Mouse (Mus musculus) hindbrain, embryonic 13.5 days (tissue): ENCODE data around the gene Cdc42bpa. TPM values are rescaled to one million over a fixed set of nuclear protein-coding genes. Genes with fewer than 3 reads are reported as not detected.
A peak's percentile ranks its signal among the peaks of the same experiment; 100 is the strongest.

Experiments
- ATAC-seq: fragments of 200-750 bp; cut with Nextera tagmentation; 2 replicates; pipeline ENCODE4 v1.8.0; 2017; ENCODE audit warnings: moderate TSS enrichment; ENCODE audit not compliant: low FRiP score
- H3K27ac ChIP-seq: fragments of 300-500 bp; sonication (generic); 2 replicates; pipeline ENCODE4 v1.5.1; 2015; ENCODE audit warnings: inconsistent platforms, mild to moderate bottlenecking, moderate library complexity
- H3K27me3 ChIP-seq: fragments of 300-500 bp; sonication (generic); 2 replicates; pipeline ENCODE4 v1.6.1; 2015; ENCODE audit warnings: mild to moderate bottlenecking, inconsistent platforms
- H3K36me3 ChIP-seq: fragments of 300-500 bp; sonication (generic); 2 replicates; pipeline ENCODE4 v1.6.1; 2015; ENCODE audit warnings: mild to moderate bottlenecking, inconsistent platforms
- H3K4me1 ChIP-seq: fragments of 300-500 bp; sonication (generic); replicated peaks from 2 replicates; pipeline ENCODE4 v1.6.1; 2015; ENCODE audit warnings: inconsistent platforms
- H3K4me2 ChIP-seq: fragments of 300-500 bp; sonication (generic); 2 replicates; pipeline ENCODE4 v1.6.1; 2015; ENCODE audit warnings: inconsistent platforms, mild to moderate bottlenecking, moderate library complexity
- H3K4me3 ChIP-seq: fragments of 300-500 bp; sonication (generic); 2 replicates; pipeline ENCODE4 v1.5.1; 2015; ENCODE audit warnings: mild to moderate bottlenecking, inconsistent platforms
- H3K9ac ChIP-seq: fragments of 300-500 bp; sonication (generic); 2 replicates; pipeline ENCODE4 v1.6.1; 2015; ENCODE audit warnings: mild to moderate bottlenecking, inconsistent platforms
- H3K9me3 ChIP-seq: fragments of 300-500 bp; sonication (generic); 2 replicates; pipeline ENCODE4 v1.6.1; 2016; ENCODE audit warnings: inconsistent platforms
- WGBS: fragments of 180-500 bp; shearing (Covaris S2); methylation state at CpG from one replicate; pipeline ENCODE4 v1.1.7; 2015; 5-methylcytosine and 5-hydroxymethylcytosine counted together
- polyA plus RNA-seq: library from polyadenylated mRNA; unstranded; fragments of >200 nt; fragmentation: Nextera tagmentation; extraction: Ambion mirVana; gene quantifications from 2 replicates; pipeline ENCODE4 v1.2.1, GENCODE M21; 2015

Cdc42bpa gene
- polyA plus RNA-seq, 1 experiment from 2014 or later: 23.5 TPM

DNA sequence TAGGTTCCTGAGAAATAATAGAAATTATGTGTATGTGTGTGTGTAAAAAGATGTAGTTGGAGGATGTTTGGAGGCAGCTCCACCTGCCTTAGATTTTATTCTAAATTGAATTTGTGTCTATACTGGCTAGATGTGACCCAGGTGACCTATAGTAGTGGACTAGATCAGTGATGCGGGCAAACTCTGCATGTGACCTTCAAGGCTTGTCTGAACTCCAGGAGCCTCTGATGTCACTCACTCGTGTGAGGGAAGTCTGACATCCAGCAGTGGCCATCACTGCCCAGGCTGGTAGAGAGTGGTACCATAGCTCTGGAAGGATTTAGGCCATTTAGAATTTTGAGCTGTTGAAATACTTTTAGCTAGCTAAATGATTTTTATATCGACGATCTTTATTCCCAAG, 1.5 kb downstream of the Cdc42bpa start:
- peak overlapping the region; percentile 84 for H3K4me2 ChIP-seq
- peak overlapping the region; percentile 68 for H3K9ac ChIP-seq
- WGBS: 45% methylated on average over 4 of the region's 4 CpGs
- peak overlapping the region; percentile 79 for H3K4me3 ChIP-seq
- peaks cover 38% of the 10 kb centered on the region for H3K4me1 ChIP-seq
- no peaks in the 10 kb centered on the region for H3K36me3 ChIP-seq
- H3K27me3 ChIP-seq: no peaks in the 10 kb centered on the region
- H3K27ac ChIP-seq: no peak overlapping the region
- no peak for ATAC-seq
- H3K9me3 ChIP-seq: no peaks in the 10 kb centered on the region

DNA sequence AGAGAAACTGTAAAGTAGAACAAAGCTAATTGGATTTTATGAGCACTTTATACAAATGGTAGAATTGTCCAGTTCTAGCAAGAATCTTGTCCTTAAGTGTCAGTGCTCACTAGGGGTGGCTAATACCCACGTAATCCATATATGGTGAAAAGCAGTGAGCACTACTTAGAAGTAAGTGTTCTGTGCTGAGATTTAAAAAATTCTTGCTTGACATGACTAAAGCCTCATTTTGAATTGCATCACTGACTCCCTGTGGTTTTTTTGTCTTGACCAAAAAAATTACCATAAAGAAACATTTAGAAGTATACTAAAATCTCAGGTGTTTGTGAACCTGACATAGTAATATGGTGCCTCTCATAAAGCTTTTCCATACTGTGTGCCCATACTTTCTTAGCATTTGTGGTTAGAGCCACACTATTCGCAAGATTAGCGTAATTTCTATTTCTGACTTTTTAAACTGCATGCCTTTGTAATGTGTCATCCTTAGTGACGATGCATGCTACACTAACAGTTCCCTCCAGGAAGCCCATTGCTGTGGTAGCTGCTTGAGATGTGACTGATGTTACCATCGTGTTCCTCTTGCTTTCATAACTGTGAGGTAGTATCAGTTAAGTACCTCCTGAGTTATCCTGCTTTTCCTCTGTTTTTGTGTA, 9.6 kb downstream of the Cdc42bpa start:
- WGBS: 79% methylated on average over 5 of the region's 5 CpGs
- no peaks in the 10 kb centered on the region for H3K9me3 ChIP-seq
- H3K4me2 ChIP-seq: no peak overlapping the region
- H3K4me3 ChIP-seq: no peak overlapping the region
- no peaks in the 10 kb centered on the region for H3K27me3 ChIP-seq
- no peaks in the 10 kb centered on the region for H3K36me3 ChIP-seq
- peaks cover 8% of the 10 kb centered on the region; the same call in 1 of the 2 replicates for H3K4me1 ChIP-seq
- ATAC-seq: no peak
- no peak overlapping the region for H3K9ac ChIP-seq
- no peak overlapping the region for H3K27ac ChIP-seq

DNA sequence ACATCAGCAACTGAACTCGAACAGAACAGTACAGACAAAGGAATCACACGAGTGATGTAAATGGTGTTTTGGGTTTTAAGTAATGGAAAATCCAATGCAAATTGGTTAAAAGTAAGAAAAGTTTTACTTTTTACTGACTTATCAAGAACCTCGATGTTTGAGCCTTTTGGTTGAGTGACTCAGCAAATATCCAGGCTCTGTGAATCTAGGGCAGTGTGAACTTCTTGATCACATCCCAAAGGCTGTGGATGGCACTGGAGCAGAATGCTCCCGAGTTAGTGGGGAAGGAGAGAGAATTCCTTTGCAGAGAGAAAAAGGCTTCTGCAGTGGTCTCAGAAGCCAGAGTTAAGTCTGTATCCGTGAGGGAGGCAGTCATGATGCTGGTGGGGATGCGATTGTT, 14.7 kb downstream of the Cdc42bpa start:
- no peak overlapping the region for H3K9ac ChIP-seq
- H3K4me1 ChIP-seq: peaks cover 15% of the 10 kb centered on the region
- H3K27ac ChIP-seq: no peak overlapping the region
- H3K4me2 ChIP-seq: no peak overlapping the region
- no peak for ATAC-seq
- WGBS: 80% methylated on average over 6 of the region's 6 CpGs
- no peaks in the 10 kb centered on the region for H3K9me3 ChIP-seq
- no peaks in the 10 kb centered on the region for H3K36me3 ChIP-seq
- no peaks in the 10 kb centered on the region for H3K27me3 ChIP-seq
- H3K4me3 ChIP-seq: no peak overlapping the region

DNA sequence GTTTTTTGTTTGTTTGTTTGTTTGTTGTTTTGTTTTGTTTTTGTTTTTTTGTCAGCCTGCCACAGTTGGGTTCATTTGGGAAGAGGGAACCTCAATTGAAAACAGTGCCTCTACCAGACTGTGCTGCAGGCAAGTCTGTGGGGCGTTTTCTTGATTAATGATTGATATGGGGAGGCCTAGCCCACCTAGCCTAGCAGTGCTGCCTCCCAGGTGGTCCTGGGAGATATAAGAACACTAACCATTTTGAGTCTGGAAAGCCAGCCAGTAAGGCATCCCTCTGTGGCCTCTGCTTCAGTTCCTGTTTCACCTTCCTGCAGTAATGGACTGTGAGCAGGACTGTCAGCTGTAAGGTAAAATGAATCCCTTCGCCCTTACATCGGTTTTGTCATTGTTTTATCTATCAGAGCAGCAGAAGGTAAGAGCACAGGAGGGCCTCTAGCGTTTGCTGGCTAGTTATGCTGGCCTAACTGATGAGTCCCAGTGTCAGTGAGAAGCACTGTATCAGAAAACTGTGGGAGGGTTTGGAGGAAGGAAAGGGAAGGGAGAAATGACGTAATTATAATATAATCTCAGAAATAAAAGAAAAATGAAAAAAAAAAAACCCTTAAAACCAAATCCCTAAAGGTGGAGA, 15.5 kb downstream of the Cdc42bpa start:
- Histone ChIP-seq H3K36me3 (no peaks in the 10 kb centered on the region), H3K9ac (no peak overlapping the region), H3K4me1 (peaks cover 15% of the 10 kb centered on the region), H3K27me3 (no peaks in the 10 kb centered on the region), H3K4me2 (no peak overlapping the region), H3K4me3 (no peak overlapping the region), H3K9me3 (no peaks in the 10 kb centered on the region), H3K27ac (no peak overlapping the region)
- 65% methylated on average over 5 of the region's 5 CpGs for WGBS
- ATAC-seq: no peak

DNA sequence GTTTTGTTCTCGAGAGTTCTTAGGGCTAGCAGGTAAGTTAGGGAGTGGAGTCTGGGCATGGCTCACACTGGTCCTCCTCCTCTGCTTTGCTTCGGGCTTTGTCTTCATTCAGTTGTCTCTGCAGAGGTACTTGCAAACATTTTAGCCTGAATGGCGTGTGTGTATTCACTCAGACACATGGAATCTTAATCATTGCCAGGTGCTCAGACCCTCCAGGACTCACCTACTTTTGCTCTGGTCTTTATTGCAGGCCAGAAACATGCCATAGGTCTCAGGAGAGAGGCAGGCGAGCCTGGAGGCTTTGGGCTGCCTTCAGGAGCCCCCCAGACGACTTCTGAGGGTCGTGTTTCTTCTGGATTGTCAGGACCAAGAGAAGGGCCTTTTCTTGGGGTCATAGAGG, 17.2 kb downstream of the Cdc42bpa start:
- 81% methylated on average over 6 of the region's 6 CpGs for WGBS
- Histone ChIP-seq H3K9ac (no peak overlapping the region), H3K27me3 (no peaks in the 10 kb centered on the region), H3K27ac (no peak overlapping the region), H3K4me3 (no peak overlapping the region), H3K4me2 (no peak overlapping the region), H3K4me1 (peaks cover 15% of the 10 kb centered on the region), H3K36me3 (peaks cover 5% of the 10 kb centered on the region), H3K9me3 (peaks cover 6% of the 10 kb centered on the region; the same call in 1 of the 2 replicates)
- no peak for ATAC-seq

DNA sequence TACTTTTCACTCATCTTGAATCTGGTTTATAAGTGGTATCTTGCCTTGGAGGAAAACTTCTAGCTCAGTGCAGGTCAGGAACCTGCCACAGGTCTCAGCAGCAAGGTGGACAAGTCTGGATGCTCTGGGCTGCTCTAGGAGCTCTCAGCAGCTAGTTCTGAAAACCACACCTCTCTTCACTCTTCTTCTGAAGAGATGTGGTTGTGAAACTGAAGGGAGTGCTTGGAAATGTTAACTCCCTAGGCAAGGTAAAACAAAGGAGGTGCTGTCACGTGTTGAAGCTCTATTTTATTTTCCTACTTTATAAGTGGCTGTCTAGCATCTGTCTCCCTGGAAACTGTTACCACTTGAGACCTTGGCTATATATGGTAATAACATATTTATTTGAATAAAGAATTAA, 18.5 kb downstream of the Cdc42bpa start:
- no peak overlapping the region for H3K4me3 ChIP-seq
- H3K4me2 ChIP-seq: no peak overlapping the region
- H3K4me1 ChIP-seq: peaks cover 11% of the 10 kb centered on the region
- H3K9ac ChIP-seq: no peak overlapping the region
- no peaks in the 10 kb centered on the region for H3K27me3 ChIP-seq
- H3K9me3 ChIP-seq: peaks cover 6% of the 10 kb centered on the region; the same call in 1 of the 2 replicates
- 72% methylated on average over 1 of the region's 1 CpGs for WGBS
- no peak overlapping the region for H3K27ac ChIP-seq
- peaks cover 5% of the 10 kb centered on the region for H3K36me3 ChIP-seq
- ATAC-seq: no peak

DNA sequence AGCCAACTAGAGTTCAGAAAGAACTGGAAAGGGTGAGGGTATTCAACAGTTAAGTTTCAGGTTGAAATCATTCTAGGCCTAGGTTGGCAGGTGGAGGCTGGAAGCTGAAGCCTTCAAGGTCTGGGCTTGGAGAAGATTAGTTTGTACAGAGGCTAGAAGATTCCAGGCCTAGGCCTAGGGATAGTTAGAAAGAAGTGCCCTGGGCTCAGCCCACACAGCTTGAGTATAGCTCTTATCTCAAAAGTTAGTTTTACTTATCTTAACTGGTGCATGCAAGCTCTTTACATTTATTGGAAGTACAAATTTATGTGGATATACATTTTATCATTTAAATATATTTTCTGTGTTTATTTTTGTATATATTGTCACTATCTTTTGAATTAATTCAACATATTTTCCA, 21.4 kb downstream of the Cdc42bpa start:
- H3K9me3 ChIP-seq: peaks cover 6% of the 10 kb centered on the region; the same call in 1 of the 2 replicates
- no peak overlapping the region for H3K27ac ChIP-seq
- H3K4me3 ChIP-seq: no peak overlapping the region
- H3K4me2 ChIP-seq: no peak overlapping the region
- H3K36me3 ChIP-seq: peaks cover 8% of the 10 kb centered on the region
- H3K9ac ChIP-seq: no peak overlapping the region
- no peak for ATAC-seq
- no peaks in the 10 kb centered on the region for H3K27me3 ChIP-seq
- no peaks in the 10 kb centered on the region; the same call in 1 of the 2 replicates for H3K4me1 ChIP-seq

DNA sequence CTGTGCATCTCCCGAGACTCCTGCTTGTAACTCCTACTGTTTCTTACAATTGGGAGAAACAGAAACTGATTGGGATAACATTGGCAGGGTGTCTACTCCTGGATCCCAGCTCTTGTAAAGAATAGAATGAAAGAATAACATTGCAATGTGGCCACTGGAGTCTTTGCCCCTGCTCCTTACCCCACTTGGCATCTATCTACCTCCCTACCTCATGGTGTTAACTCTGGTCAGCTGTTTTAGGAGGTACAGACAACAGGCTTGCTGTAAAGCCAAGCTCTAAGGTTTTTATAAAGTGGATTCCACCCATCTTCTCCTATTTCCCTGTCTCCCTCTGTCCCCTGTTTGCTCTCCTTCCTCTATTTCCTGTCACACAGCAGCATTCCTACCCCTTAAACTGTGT, 21.9 kb downstream of the Cdc42bpa start:
- no peak for ATAC-seq
- Histone ChIP-seq H3K27ac (no peak overlapping the region), H3K9ac (no peak overlapping the region), H3K4me1 (no peaks in the 10 kb centered on the region; the same call in 1 of the 2 replicates), H3K9me3 (peaks cover 6% of the 10 kb centered on the region; the same call in 1 of the 2 replicates), H3K4me2 (no peak overlapping the region), H3K4me3 (no peak overlapping the region), H3K36me3 (peaks cover 8% of the 10 kb centered on the region), H3K27me3 (no peaks in the 10 kb centered on the region)
- WGBS: 87% methylated on average over 1 of the region's 1 CpGs

DNA sequence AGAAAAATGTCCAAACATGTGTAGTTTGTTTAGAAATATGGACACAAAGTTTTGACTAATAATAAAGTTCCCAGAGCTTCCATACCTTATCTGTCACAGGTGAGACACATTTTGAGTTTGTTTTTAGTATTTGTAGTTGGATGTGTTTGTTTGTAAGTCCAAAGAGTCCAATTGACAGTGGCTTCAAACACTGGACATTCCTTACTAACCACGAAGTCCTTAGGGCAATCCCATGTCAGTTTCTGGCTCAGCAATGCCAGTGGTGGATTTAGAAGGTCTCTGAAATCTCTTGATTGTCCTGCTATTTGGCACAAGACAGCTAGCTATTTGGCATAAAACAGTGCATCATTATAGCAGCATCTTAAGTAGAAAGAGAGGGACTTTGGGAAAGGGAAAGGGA, 22.7 kb downstream of the Cdc42bpa start:
- Histone ChIP-seq H3K27ac (no peak overlapping the region), H3K4me2 (no peak overlapping the region), H3K27me3 (no peaks in the 10 kb centered on the region), H3K9ac (no peak overlapping the region), H3K4me3 (no peak overlapping the region), H3K4me1 (no peaks in the 10 kb centered on the region; the same call in 1 of the 2 replicates), H3K36me3 (peaks cover 8% of the 10 kb centered on the region), H3K9me3 (peaks cover 6% of the 10 kb centered on the region; the same call in 1 of the 2 replicates)
- no peak for ATAC-seq
- 95% methylated on average over 1 of the region's 1 CpGs for WGBS

DNA sequence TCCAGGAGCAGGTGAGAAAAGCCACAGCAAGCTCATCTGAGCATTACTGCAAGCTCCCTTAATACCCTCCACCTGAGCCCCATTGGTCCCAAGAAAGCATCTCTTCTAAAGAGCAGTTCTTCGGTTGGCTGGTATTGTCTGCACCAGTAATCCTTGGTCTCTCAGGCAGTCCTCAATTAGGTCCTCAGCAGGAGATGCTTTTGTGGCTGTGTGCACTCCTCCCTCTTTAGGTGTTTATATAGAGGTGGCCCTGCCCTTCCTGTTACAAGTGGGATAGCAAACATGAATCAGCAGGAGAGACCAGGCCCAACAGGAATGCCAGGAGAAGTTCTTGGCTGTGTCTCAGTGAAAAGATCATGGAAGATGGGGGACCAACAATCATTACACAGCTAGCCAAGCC, 23.9 kb downstream of the Cdc42bpa start:
- 77% methylated on average over 1 of the region's 1 CpGs for WGBS
- Histone ChIP-seq H3K4me3 (no peak overlapping the region), H3K36me3 (peaks cover 8% of the 10 kb centered on the region), H3K9me3 (peaks cover 6% of the 10 kb centered on the region; the same call in 1 of the 2 replicates), H3K4me1 (no peaks in the 10 kb centered on the region), H3K27me3 (no peaks in the 10 kb centered on the region), H3K4me2 (no peak overlapping the region), H3K9ac (no peak overlapping the region), H3K27ac (no peak overlapping the region)
- ATAC-seq: no peak

DNA sequence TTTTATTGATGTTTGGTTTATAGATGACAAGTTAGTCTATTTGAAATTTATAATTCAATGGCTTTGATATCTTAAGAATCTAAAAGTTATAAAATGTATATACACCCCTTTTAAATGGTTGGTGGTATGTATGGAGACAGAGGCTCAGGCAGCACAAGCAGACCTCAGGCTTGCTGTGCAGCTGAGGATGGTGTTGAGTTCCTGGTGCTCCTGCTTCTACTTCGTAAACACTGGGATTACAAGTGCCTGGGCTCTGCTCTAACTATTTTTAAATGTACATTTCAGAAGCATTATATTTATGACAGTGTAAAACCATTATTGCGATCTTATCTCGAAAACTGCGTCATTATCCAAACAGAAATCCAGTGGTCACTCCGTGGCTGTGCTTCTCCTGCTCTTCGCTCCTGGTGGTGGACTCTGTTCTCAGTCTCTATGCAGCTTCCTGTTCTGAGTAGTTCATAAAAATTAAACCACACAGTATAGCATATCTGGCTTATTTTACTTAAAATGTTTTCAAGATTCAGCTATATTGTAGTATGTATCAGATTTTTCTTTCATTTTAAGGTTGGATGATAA, 31.5 kb downstream of the Cdc42bpa start:
- Histone ChIP-seq H3K4me3 (no peak overlapping the region), H3K4me1 (no peaks in the 10 kb centered on the region), H3K4me2 (no peak overlapping the region), H3K27me3 (no peaks in the 10 kb centered on the region), H3K27ac (no peak overlapping the region), H3K9me3 (no peaks in the 10 kb centered on the region), H3K9ac (no peak overlapping the region), H3K36me3 (no peaks in the 10 kb centered on the region)
- no peak for ATAC-seq
- 87% methylated on average over 6 of the region's 6 CpGs for WGBS

DNA sequence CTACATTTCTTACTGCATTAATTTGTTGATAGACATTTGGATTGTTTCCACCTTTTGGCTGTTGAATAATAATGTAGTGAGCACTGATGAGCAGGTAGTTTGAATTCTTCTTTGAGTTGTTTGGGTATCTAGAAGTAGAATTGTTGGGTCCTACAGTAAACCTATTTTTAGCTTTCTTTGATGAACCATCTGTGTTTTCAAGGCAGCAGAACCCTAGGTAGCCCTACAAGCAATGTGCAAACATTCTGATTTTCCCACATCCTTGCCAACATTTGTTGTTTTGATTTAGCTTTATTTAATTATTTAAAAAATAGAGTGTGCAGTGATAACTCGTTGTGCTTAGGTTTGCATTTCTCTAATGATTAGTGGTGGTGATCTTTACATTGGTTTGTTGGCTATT, 32.0 kb downstream of the Cdc42bpa start:
- H3K4me1 ChIP-seq: no peaks in the 10 kb centered on the region
- H3K4me2 ChIP-seq: no peak overlapping the region
- no peaks in the 10 kb centered on the region for H3K27me3 ChIP-seq
- H3K27ac ChIP-seq: no peak overlapping the region
- WGBS: 95% methylated on average over 1 of the region's 1 CpGs
- no peaks in the 10 kb centered on the region for H3K9me3 ChIP-seq
- H3K9ac ChIP-seq: no peak overlapping the region
- ATAC-seq: no peak
- H3K4me3 ChIP-seq: no peak overlapping the region
- H3K36me3 ChIP-seq: no peaks in the 10 kb centered on the region

DNA sequence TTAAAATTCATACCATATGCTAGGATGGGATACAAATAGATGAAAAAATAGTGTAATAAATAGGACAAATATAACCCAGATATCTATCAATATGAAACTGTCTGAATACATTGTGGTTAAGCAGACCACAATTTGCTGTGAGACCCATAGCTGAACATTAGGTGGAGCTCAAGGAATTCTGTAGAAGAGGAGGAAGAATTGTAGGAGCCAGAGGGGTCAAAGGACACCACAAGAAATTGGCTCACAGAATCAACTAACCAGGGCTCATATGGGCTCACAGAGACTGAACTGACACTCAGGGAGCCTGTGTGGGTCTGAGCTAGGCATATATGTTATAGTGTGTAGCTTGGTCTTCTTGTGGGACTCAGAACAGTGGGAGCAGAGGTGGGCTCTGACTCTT, 47.8 kb downstream of the Cdc42bpa start:
- H3K36me3 ChIP-seq: no peaks in the 10 kb centered on the region
- no peak overlapping the region for H3K27ac ChIP-seq

More for the DNA sequence above, 47.8 kb downstream of the Cdc42bpa start:
- Histone ChIP-seq H3K4me1 (no peaks in the 10 kb centered on the region), H3K9me3 (no peaks in the 10 kb centered on the region), H3K9ac (no peak overlapping the region), H3K4me3 (no peak overlapping the region), H3K4me2 (no peak overlapping the region), H3K27me3 (no peaks in the 10 kb centered on the region)
- ATAC-seq: no peak
